Mouse (Mus musculus): Measurements from ENCODE around the gene Ccl7. TPM values are rescaled to one million over a fixed set of nuclear protein-coding genes. Genes with fewer than 3 reads are reported as not detected.

Gene Ccl7
- polyA plus RNA-seq, 2 experiments from 2014 or later = not detected

DNA sequence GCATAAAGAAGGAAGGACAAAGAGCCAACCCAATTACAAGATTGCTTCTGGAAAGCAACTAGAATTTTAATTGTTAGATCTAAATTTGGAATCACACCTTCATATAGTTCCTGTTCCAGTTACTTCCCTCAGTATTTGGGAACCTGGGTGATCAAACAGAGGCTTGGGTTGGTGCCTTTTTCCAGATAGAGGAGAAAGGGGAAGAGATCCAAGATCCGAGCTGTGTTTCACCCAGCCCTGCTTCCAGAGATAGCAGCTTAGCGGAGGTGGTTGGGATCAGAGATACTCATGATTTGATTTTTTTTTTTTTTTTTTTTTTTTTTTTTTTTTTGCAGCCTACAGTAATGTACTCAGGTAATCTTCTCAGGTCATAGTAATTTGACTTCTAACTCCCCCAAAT, 9.7 kb upstream of the Ccl7 start:
- ATAC-seq = no peak

DNA sequence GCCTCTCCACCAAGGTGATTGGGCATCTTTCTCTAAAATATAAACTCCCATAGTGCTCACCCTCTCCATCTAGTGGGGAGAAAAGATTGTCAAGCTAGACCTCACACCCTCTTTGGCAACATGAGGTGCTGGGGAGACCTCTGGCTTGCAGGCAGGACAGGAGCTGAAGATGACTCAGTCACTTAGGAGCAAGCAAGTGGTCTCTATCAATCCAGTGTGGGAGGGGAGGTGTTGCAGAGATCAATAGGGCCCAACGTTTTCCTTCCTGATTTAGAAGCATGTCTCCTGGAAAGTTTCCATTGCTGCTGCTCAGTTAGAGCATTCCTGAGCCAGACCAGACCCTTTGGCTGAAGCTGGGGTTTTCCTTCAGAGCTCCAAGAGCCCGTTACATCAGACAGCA, 7.0 kb upstream of the Ccl7 start, which contains the start of gene Gm17268:
Gene Gm17268, minus strand, starts transcription at position 28 of the 400 bp plus-strand sequence.
- no peak for ATAC-seq

DNA sequence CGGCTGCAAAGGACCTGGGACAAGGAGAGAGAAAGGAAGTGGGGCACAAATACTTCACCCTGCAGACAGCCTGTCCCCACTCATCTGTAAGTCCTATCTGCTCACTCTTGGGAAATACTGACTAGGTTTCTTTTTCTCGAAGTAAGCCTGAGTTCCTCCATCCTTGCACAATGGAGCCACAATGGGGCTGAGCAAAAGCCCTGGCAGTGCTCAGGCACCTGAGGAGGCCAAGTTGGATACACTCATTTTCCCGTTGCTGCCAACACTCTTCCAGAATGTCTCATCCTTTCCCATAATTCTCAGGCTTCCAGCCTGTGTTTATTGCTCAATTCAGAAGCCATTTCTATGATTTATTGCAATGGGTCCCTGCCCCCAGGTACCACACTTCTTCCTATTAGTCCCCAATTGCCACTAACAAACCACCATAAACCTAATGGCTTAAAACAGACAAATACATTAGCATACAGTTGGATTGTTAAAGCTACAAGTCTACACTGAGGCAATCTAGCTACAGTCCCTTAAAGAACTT, 6.3 kb upstream of the Ccl7 start:
- ATAC-seq = no peak

DNA sequence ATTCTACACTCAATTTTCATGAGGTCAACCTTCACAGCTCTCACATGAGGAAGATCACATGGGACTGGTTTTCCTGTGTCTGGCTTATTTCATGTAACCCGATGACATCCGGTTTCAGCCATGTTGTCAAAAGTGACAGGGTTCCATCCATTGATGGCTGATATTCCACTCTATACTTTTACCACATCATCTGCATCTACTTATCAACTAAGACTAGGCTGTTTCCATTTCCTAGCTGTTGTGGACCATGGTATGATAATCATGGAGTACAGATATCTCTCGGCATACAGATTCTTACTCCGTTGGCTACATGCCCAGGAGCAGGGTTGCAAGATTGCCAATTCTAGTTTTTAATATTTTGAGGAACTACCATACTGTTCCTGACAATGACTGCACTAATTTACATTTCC, 3.8 kb upstream of the Ccl7 start:
- no peak for ATAC-seq

DNA sequence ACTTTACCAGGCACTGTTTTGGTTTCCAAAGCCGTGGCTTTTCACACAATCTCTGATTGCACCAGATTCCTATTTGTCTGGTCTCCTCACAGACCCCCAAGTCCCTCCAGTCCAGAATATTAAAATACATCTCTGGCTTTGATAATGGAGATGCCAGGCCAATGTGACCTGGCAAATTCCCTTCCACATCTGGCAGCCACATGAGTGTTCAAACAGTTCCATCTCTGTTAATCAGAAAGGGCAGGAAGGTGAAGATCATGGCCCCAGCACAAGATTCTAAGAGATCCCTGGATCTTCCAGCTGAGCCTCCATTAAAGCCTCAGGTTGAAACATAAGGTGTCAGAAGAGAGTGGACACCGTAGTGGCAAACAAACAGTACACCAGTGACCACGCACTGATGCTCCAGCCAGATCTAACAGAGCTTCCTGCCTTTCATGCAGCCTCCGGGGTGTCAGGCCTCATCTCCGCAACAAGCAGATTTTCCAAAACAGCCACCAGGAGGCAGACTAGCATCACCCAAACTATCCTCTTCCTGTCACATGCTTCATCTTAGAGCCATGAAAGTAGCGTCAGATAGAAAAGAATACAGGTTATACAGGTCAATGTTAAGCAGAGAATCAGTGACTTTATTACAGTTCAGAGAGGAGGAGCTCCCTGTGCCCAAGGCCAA, 2.4 kb downstream of the Ccl7 start:
- peak; percentile 63 for ATAC-seq

DNA sequence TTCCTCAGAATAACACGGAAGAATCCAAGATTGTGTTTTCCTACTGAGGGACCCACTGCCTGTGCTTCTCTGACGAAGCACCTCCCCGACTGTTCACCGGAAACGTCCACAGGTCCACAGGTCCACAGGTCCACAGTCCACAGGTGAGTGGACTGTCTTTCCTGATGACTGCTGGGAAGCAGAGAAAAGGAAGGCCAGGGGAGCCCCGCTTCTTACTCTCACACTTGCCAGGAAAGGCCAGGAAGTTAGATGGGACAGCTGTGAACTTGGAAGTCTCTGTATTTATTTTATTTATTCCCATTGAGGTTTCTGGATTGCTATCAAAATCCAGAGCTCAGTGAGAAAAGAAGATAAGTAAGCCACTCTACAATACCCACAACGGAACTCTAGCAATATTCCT, 8.3 kb downstream of the Ccl7 start:
- ATAC-seq = no peak

DNA sequence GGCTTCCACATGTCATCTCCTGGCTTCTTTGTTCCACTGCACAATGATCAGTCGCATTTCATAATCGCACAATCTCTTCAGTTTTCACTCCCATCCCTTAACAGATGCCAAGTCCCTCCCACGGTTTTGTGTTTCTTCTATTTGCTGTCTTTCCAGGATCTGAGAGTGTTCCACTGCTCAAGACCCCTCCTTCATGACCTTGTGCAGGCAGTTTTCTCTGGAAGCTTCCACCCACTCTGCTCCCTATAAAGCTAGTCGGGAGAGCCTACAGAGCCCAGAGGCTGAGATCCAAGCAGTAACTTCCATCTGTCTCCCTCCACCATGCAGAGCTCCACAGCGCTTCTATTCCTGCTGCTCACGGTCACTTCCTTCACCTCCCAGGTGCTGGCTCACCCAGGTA, 12.1 kb downstream of the Ccl7 start, which contains the start of gene Ccl11:
Gene Ccl11, plus strand, starts transcription at position 178 of the 400 bp plus-strand sequence.
- no peak for ATAC-seq

DNA sequence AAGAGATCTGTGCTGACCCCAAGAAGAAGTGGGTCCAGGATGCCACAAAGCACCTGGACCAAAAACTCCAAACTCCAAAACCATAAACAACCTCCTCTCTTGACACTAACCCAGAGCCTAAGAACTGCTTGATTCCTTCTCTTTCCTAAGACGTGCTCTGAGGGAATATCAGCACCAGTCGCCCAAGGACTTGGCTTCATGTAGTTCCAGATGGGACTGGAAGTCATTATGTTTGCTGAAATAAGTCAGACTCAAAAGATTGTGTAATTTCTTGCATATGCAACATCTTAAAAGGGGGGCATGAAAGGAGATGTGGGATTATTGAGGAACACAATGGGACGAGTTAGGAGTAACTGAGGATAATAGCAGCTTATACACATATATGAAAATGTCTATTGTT, 16.7 kb downstream of the Ccl7 start:
- ATAC-seq = no peak

DNA sequence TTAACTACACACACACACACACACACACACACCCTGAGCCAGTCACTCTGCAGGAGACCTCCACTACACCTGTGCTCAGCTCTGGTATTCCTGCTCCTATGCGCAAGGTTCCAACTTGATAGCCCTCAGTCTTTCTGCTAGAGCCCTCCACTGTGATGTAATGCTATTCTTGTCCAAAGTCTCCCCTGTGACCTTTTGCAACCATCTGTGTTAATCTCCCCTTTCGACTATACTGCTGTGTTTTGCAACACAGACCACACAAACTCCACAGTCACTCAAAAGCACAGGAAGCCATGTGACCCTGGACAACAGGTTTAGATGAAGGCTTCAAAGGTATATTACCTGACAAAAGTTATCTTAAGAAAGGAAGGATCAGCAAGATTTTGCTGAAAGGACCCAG, 17.9 kb downstream of the Ccl7 start:
- ATAC-seq = no peak

DNA sequence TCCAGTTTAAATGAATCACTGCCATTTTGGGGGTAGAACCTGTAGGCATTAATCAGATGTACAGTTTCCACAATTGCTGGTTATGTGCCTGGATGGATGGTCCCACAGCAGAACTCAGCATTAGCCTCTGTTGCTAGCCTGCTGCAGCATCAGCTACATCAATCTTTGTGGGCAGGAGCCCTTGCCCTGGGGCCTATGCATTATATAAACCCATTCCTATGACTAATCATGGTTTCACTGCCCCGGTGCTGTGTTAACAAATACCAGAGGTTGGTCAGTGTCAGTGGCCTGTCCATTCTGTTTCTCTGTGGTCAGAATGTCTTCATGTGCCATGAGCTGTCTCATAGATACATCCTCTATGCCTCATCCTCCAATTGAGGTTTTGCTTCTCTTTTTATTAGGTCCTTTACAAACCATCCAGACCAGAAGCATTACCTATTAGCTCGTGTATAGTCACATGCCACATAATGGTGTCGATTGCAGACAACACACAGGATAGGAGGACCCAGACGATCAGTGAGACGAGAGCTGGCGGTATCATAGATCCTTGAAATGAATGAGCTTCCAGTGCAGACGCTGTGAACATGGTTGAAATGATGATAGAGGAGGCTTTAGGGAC, 21.6 kb downstream of the Ccl7 start:
- no peak for ATAC-seq

DNA sequence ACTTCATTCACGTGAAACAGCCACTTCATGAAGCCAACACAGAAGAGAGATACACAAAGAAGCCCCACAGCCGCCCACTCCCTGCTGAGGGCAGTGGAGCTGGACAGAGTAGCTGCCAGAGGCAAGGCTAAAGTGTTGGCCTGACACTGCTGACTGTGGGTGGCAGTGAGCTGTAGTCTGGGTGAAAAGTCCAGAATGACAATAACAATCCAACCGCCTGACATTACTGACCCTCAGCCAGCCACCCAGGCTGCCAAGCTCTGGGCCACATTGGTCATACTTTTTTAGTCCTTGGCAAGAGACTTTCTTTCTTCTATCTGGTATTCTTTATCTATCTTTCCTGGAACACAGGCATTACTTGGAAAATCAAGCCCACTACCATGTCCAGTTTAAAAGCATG, 25.6 kb downstream of the Ccl7 start:
- no peak for ATAC-seq

DNA sequence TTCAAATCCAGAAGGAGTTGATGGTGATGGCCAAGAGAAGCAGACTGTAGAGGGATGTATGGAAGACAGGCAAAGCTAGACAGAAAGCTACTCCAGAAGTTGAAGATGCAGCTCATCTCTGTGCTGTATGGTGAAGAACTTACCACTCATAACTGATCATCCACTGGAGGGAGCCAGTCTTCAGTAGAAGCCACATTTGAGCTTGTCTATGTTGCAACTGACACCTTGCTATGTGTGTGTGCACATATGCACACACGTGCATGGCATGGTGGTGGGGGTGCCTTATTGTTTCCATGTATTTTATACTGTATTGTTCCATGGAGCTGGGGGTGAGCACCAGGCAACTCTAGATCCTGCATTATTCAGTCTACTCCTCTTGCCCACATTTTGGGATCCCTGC, 26.9 kb downstream of the Ccl7 start:
- no peak for ATAC-seq

DNA sequence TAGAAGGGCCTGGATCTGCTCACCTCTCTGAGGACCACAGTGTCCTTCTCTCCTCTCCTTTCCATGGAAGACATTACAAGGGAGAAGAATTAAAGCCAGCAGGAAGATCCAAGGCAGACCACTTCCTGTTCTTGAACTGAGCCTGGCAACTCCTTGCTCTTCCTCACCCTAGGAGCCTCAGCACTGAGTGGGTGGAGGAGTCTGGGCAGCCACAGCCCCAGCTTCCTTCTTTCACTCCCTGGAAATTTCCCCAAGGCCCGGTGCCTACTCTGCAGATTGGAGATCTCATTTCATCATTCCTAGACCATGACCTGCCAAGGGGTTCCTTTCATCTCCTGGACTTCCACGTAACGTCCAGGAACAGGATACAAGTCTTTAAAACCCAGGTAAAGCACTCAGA, 27.5 kb downstream of the Ccl7 start:
- no peak for ATAC-seq

DNA sequence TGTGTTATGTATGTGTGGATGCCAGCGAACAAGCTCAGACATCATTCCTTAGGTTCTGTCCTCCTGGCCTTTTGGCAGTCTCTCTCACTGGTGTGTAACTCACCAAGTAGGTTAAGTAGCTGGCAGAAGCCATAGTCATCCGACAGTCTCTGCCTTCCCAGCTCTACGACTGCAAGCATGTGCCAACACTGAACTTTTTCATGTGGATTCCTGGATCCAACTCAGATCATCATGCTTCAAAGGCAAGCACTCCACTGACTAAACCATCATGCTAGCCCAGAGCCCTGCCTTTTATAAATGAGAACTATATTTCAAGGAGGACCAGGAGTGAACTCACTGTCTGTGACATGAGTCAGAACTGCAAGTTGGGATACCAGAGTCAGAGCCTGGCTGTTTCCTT, 28.2 kb downstream of the Ccl7 start:
- ATAC-seq = no peak

DNA sequence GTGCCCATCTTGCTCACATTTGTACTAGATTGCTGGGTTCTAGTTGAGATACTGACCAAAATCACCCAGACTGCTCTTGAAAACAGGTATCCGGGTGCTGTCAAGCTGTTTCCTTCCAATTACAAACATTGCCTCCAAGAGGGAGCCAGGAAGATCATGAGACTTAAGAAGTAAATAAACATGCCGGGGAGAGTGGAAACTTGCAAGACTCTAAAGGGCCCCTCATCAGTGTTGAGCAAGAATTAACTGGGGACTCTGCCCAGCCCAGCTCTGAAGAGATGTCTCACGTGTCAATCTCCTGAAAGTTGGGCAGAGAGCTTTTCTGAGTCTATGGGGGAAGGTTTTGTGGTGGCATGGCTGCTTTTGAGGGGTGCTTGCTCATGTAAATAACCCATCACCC, 31.5 kb downstream of the Ccl7 start:
- ATAC-seq = no peak

DNA sequence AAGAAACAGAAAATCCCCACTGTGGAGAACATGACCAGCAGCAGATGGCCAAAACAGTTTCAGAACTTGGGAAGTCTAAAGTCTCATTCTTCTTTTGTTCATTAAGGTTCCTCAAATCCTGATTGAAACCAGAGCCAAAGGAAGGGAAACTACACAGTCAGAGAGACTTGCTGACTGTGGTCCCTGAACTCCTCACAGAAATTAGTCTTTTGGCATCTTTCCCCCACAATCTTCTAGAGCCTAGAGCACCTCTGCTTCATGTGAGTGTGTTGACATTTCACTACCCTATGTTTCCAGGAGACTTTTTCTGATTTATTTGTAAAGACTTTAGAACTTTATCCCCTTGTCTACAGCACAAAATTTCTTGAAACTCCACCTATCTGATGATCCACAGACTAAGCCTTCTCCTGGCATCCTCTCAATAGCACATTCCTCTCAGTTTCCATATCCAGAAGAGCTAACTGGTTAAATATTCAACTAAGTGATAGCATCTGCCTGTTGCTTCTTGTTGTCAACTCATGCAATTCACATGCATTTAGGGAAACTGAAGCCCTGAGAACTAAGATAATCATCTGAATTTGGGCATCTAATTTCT, 32.7 kb downstream of the Ccl7 start:
- ATAC-seq = no peak

DNA sequence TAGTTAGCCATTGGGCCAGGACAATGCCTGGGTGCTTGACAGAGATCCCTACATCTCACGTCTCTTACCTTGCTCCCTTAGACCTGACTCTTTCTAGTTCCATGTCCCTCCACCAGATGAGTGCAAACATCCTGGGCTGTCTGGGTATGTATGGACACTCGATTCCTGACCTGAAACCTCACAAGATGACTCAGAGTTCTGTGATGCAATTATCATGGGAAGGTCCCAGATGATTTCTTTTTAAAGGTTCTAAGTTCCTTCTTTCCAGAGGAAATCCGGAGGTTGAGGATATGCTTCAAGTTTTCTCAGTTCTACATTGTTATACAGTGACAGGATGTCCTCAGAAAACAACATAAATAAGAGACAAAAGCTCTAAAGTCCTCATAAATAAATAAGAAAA, 35.4 kb downstream of the Ccl7 start:
- no peak for ATAC-seq

DNA sequence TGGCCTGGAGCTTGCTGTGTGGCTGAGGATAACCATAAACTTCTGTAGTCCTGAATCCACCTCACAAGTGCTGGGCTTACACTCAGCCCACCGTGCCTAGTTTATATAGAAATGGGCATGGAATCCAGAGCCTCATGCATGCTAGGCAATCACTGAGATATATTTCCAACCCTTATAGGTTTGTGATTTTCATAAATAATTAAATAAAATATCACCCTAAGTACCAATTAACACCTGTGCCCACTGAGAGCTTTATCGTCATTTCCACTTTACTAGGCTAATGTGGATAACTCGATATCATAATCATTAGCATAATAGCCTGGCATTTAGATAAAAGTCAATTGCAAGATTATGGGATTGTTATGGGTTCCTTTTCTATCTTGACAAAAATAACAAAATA, 38.8 kb downstream of the Ccl7 start:
- ATAC-seq = no peak

Other genes starting within 250 kb of the Ccl7 start
- gene 5530401A14Rik, start 185.0 kb upstream of the Ccl7 start, polyA plus RNA-seq (2017; shearing (Covaris generic)) = under 1 TPM in 1 of 2 experiments, not detected in 1; 0.36 TPM
- gene Asic2, start 77.3 kb upstream of the Ccl7 start, polyA plus RNA-seq (2017; shearing (Covaris generic)) = not detected
- gene Ccl2, start 10.1 kb upstream of the Ccl7 start, polyA plus RNA-seq (2017; shearing (Covaris generic)) = not detected
- gene Gm17268, start 7.2 kb upstream of the Ccl7 start, polyA plus RNA-seq (2017; shearing (Covaris generic)) = not detected
- gene Ccl11, start 12.1 kb downstream of the Ccl7 start, polyA plus RNA-seq (2017; shearing (Covaris generic)) = not detected
- gene Ccl12, start 56.1 kb downstream of the Ccl7 start, polyA plus RNA-seq (2017; shearing (Covaris generic)) = not detected
- gene Ccl8, start 69.5 kb downstream of the Ccl7 start, polyA plus RNA-seq (2017; shearing (Covaris generic)) = 1 to 10 TPM in 1 of 2 experiments, not detected in 1; 2.6 TPM

Data from activated CD4-positive, CD25-positive, alpha-beta regulatory T cell, adult 4 months (primary cell).